Mouse (Mus musculus) embryonic facial prominence, embryonic 14.5 days (tissue): ENCODE data around the gene Cacna2d2. TPM values are rescaled to one million over a fixed set of nuclear protein-coding genes. Genes with fewer than 3 reads are reported as not detected.

Source experiments
- polyA plus RNA-seq: library from polyadenylated mRNA; unstranded; fragments of >200 nt; fragmentation: Nextera tagmentation; extraction: Ambion mirVana; gene quantifications from 2 replicates; pipeline ENCODE4 v1.2.1, GENCODE M21; 2014

Gene Cacna2d2
- polyA plus RNA-seq, 1 experiment from 2014 or later: 0.93 TPM

Other genes starting within 250 kb of the Cacna2d2 start
- gene Dock3, start 167.7 kb upstream of the Cacna2d2 start, polyA plus RNA-seq: 1.4 and 1.7 TPM in 2 replicates
- 10.1 and 12.2 TPM in 2 replicates for gene Mapkapk3, start 109.7 kb upstream of the Cacna2d2 start, polyA plus RNA-seq
- 5.8 and 6.6 TPM in 2 replicates for gene Cish, start 103.6 kb upstream of the Cacna2d2 start, polyA plus RNA-seq
- 9.8 and 10.8 TPM in 2 replicates for gene Hemk1, start 61.3 kb upstream of the Cacna2d2 start, polyA plus RNA-seq
- gene 6430571L13Rik, start 59.0 kb upstream of the Cacna2d2 start, polyA plus RNA-seq: 0.96 and 1.2 TPM in 2 replicates
- 53.1 and 56.1 TPM in 2 replicates for gene Tmem115, start 134.3 kb downstream of the Cacna2d2 start, polyA plus RNA-seq
- 24.7 and 27.0 TPM in 2 replicates for gene Cyb561d2, start 142.6 kb downstream of the Cacna2d2 start, polyA plus RNA-seq
- 35.0 and 35.4 TPM in 2 replicates for gene Nprl2, start 142.6 kb downstream of the Cacna2d2 start, polyA plus RNA-seq
- gene Zmynd10, start 147.7 kb downstream of the Cacna2d2 start, polyA plus RNA-seq: 2.8 and 8.2 TPM in 2 replicates
- gene Rassf1, start 151.9 kb downstream of the Cacna2d2 start, polyA plus RNA-seq: 66.5 and 66.8 TPM in 2 replicates
- gene Tusc2, start 163.6 kb downstream of the Cacna2d2 start, polyA plus RNA-seq: 43.1 and 45.2 TPM in 2 replicates
- 106 and 112 TPM in 2 replicates for gene Hyal2, start 168.3 kb downstream of the Cacna2d2 start, polyA plus RNA-seq
- 5.6 and 6.8 TPM in 2 replicates for gene Hyal1, start 177.3 kb downstream of the Cacna2d2 start, polyA plus RNA-seq
- gene Naa80, start 179.3 kb downstream of the Cacna2d2 start, polyA plus RNA-seq: 15.9 and 18.0 TPM in 2 replicates
- gene Hyal3, start 181.2 kb downstream of the Cacna2d2 start, polyA plus RNA-seq: 1.2 and 1.4 TPM in 2 replicates
- gene Ifrd2, start 188.0 kb downstream of the Cacna2d2 start, polyA plus RNA-seq: 46.7 and 52.3 TPM in 2 replicates
- 18.0 and 18.2 TPM in 2 replicates for gene Sema3b, start 209.6 kb downstream of the Cacna2d2 start, polyA plus RNA-seq
- 380 and 416 TPM in 2 replicates for gene Gnai2, start 235.8 kb downstream of the Cacna2d2 start, polyA plus RNA-seq